Mouse (Mus musculus): ENCODE data around the gene Pdgfc. TPM values are rescaled to one million over a fixed set of nuclear protein-coding genes. Genes with fewer than 3 reads are reported as not detected.
A peak's percentile ranks its signal among the peaks of the same experiment; 100 is the strongest.
"Not testable (repeated sequence)": the region's sequence is repeated elsewhere in the genome, so short reads cannot be mapped to it uniquely, and the experiment has no call there.

The Pdgfc gene
- polyA plus RNA-seq, 1 experiment from 2014 or later, result 6.2 TPM

DNA sequence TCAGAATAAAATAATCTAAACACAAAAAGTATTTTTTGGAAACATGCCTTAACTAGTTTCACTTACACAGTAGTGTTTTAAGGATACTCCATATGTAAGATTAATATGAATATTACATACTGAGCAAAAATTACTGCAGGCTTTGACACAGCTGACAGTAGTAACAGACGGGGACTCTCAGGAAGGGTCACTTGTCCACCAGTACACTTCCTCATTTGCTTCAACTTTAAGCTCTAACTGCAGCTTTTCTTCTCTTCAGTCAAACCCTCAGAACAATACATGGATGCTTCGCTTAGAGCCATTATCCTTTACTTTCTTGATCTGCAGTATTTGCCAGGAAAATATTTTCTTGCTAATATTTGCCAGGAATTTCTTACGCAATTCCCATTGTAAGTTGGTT is 87.2 kb downstream of the Pdgfc start:
- Histone ChIP-seq H3K4me3 (replicated peaks; ENCODE audit: low read length) (no peak overlapping the region), H3K27me3 (replicated peaks; ENCODE audit: control insufficient read depth, insufficient read depth, low read length) (no peaks in the 10 kb centered on the region), H3K36me3 (ENCODE audit: control insufficient read depth, insufficient read depth) (no peaks in the 10 kb centered on the region), H3K4me1 (replicated peaks; ENCODE audit: control insufficient read depth, insufficient read depth, low read length) (no peaks in the 10 kb centered on the region), H3K27ac (ENCODE audit: low read length) (no peak overlapping the region), H3K9me3 (ENCODE audit: control insufficient read depth, low read length) (no peaks in the 10 kb centered on the region), H3K4me2 (ENCODE audit: low read length) (no peak overlapping the region), H3K9ac (replicated peaks; ENCODE audit: low read depth, low read length) (no peak overlapping the region)
- 87% methylated on average over 3 of the region's 3 CpGs for WGBS
- no peak for ATAC-seq

DNA sequence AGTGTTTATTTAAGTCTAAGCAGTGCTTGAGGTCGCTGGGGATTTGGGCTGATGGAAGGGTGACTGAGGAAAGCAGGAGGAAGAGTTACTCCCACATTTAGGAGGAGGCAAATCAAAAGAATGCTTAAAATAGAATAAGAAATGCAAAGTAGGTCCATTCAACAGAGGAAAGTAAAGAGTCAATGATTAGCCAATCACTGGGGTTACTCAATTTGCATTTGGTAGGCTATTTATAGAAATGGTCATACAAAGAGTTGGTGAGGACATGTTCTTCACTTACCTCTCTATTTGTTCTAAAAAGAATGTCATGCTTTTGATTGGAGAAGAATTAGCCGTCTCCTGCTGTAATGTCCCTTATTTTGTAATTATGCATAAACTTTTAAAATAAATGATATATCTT is 90.8 kb downstream of the Pdgfc start:
- Histone ChIP-seq H3K4me2 (ENCODE audit: low read length) (no peak overlapping the region), H3K27ac (ENCODE audit: low read length) (no peak overlapping the region), H3K9ac (replicated peaks; ENCODE audit: low read depth, low read length) (no peak overlapping the region), H3K4me3 (replicated peaks; ENCODE audit: low read length) (no peak overlapping the region), H3K27me3 (replicated peaks; ENCODE audit: control insufficient read depth, insufficient read depth, low read length) (no peaks in the 10 kb centered on the region), H3K9me3 (ENCODE audit: control insufficient read depth, low read length) (no peaks in the 10 kb centered on the region), H3K36me3 (ENCODE audit: control insufficient read depth, insufficient read depth) (no peaks in the 10 kb centered on the region), H3K4me1 (replicated peaks; ENCODE audit: control insufficient read depth, insufficient read depth, low read length) (no peaks in the 10 kb centered on the region)
- no peak for ATAC-seq
- WGBS, result 36% methylated on average over 2 of the region's 2 CpGs

DNA sequence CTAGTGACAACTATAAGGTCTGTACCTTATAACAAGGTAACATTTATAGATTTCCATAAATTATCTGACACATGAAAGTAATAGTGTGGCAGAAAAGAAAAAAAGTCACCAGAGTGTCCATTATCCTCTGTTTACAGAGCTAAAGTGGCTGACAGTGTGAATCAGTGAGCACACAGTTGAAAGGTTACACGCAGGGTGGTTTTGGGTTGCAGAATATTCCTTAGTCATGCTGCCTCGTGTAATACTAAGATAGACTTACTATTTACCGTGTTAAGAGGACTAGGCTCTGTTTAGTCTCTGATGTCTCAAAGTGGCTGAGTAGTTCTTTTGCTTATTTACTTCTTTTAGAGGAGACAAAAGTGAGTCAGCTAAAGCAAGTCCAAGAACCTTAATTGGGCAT is 100.8 kb downstream of the Pdgfc start:
- no peak overlapping the region for H3K27ac ChIP-seq (ENCODE audit: low read length)
- no peaks in the 10 kb centered on the region for H3K27me3 ChIP-seq (replicated peaks; ENCODE audit: control insufficient read depth, insufficient read depth, low read length)
- H3K4me3 ChIP-seq (replicated peaks; ENCODE audit: low read length), result no peak overlapping the region
- WGBS, result 91% methylated on average over 3 of the region's 3 CpGs
- no peaks in the 10 kb centered on the region for H3K9me3 ChIP-seq (ENCODE audit: control insufficient read depth, low read length)
- H3K9ac ChIP-seq (replicated peaks; ENCODE audit: low read depth, low read length), result no peak overlapping the region
- ATAC-seq, result no peak
- H3K36me3 ChIP-seq (ENCODE audit: control insufficient read depth, insufficient read depth), result no peaks in the 10 kb centered on the region
- no peak overlapping the region for H3K4me2 ChIP-seq (ENCODE audit: low read length)
- H3K4me1 ChIP-seq (replicated peaks; ENCODE audit: control insufficient read depth, insufficient read depth, low read length), result no peaks in the 10 kb centered on the region

DNA sequence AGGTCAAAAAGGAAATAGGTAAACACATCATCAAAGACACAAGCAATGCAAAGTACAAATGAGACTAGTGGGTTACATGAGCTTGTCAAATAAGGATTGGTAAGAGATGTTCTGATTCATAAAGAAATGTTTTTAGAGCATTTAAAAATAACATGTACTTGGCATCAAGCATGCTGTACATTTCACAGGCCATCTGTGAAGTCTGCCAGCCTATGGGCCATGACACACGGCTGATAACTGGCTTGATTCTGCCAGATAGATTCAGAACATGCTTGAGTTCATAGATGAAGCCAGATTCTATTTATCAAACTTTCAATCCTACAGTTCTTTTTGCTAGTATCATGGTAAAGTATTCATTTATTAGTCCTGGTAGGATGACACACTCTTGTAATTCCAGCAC is 101.8 kb downstream of the Pdgfc start:
- H3K4me1 ChIP-seq (replicated peaks; ENCODE audit: control insufficient read depth, insufficient read depth, low read length); H3K4me2 ChIP-seq (ENCODE audit: low read length); H3K27ac ChIP-seq (ENCODE audit: low read length); H3K4me3 ChIP-seq (replicated peaks; ENCODE audit: low read length); H3K9me3 ChIP-seq (ENCODE audit: control insufficient read depth, low read length); H3K27me3 ChIP-seq (replicated peaks; ENCODE audit: control insufficient read depth, insufficient read depth, low read length); H3K9ac ChIP-seq (replicated peaks; ENCODE audit: low read depth, low read length); H3K36me3 ChIP-seq (ENCODE audit: control insufficient read depth, insufficient read depth): not testable (repeated sequence)
- 64% methylated on average over 1 of the region's 1 CpGs for WGBS
- peak; percentile 52; the same call in 1 of the 2 replicates for ATAC-seq

DNA sequence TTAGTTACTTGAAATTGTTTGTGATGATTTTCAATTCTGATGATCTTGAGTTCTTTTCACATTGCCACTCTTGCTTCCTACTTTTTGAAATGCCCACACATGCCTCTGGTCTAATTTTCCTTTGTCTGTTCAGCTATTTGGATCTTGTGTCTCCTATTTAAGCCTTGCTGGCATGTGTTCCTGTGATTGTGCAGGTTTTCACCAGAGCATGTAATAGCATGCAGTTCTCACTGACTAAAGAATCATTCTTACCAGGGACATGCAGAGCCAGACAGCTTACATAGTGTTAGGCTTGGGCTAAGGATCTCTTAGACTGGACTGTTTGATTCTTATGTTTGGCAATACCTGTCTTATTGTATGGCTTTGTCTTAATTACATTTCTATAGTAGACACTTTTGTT is 107.5 kb downstream of the Pdgfc start:
- Histone ChIP-seq H3K4me2 (ENCODE audit: low read length) (no peak overlapping the region), H3K27me3 (replicated peaks; ENCODE audit: control insufficient read depth, insufficient read depth, low read length) (no peaks in the 10 kb centered on the region), H3K9me3 (ENCODE audit: control insufficient read depth, low read length) (no peaks in the 10 kb centered on the region), H3K4me1 (replicated peaks; ENCODE audit: control insufficient read depth, insufficient read depth, low read length) (no peaks in the 10 kb centered on the region), H3K36me3 (ENCODE audit: control insufficient read depth, insufficient read depth) (no peaks in the 10 kb centered on the region), H3K9ac (replicated peaks; ENCODE audit: low read depth, low read length) (no peak overlapping the region), H3K27ac (ENCODE audit: low read length) (no peak overlapping the region), H3K4me3 (replicated peaks; ENCODE audit: low read length) (no peak overlapping the region)
- no peak for ATAC-seq

- H3K36me3 ChIP-seq (ENCODE audit: control insufficient read depth, insufficient read depth), result no peaks in the 10 kb centered on the region
- H3K4me2 ChIP-seq (ENCODE audit: low read length), result no peak overlapping the region
- no peak overlapping the region for H3K4me3 ChIP-seq (replicated peaks; ENCODE audit: low read length)
- H3K27ac ChIP-seq (ENCODE audit: low read length), result no peak overlapping the region
- H3K4me1 ChIP-seq (replicated peaks; ENCODE audit: control insufficient read depth, insufficient read depth, low read length), result peaks cover 7% of the 10 kb centered on the region
- WGBS, result 39% methylated on average over 3 of the region's 3 CpGs
- no peaks in the 10 kb centered on the region for H3K9me3 ChIP-seq (ENCODE audit: control insufficient read depth, low read length)
- no peaks in the 10 kb centered on the region for H3K27me3 ChIP-seq (replicated peaks; ENCODE audit: control insufficient read depth, insufficient read depth, low read length)
- no peak overlapping the region for H3K9ac ChIP-seq (replicated peaks; ENCODE audit: low read depth, low read length)
- peak; percentile 45; the same call in 1 of the 2 replicates for ATAC-seq
Observed at GRCm38 (mm10) chr3:81149109-81149521, 112.9 kb downstream of the Pdgfc start.

GRCm38 (mm10) chr3:81150228-81150627 is 114.0 kb downstream of the Pdgfc start:
- H3K4me2 ChIP-seq (ENCODE audit: low read length), result no peak overlapping the region
- H3K9ac ChIP-seq (replicated peaks; ENCODE audit: low read depth, low read length), result no peak overlapping the region
- H3K27ac ChIP-seq (ENCODE audit: low read length), result no peak overlapping the region
- no peaks in the 10 kb centered on the region for H3K27me3 ChIP-seq (replicated peaks; ENCODE audit: control insufficient read depth, insufficient read depth, low read length)
- no peaks in the 10 kb centered on the region for H3K9me3 ChIP-seq (ENCODE audit: control insufficient read depth, low read length)
- ATAC-seq, result no peak
- H3K4me3 ChIP-seq (replicated peaks; ENCODE audit: low read length), result no peak overlapping the region
- no peaks in the 10 kb centered on the region for H3K36me3 ChIP-seq (ENCODE audit: control insufficient read depth, insufficient read depth)
- H3K4me1 ChIP-seq (replicated peaks; ENCODE audit: control insufficient read depth, insufficient read depth, low read length), result peaks cover 7% of the 10 kb centered on the region

DNA sequence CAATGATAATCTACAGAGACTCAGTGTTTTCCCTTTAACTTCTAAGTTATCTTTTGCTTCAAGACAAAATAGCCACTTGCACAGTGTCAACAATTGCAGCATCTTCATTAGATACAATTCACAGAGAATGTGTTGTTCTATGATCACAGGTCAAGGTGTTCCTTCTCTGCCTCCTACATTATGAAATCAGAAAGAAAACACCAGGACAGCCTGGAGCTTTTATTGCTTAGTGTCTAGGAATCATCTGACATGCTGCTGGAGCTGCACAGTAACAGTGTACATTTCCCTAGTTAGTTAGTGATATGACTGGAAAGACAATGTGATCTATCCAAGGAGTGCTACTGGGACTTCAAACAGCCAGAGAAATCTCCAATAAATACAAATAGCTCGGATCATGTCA is 118.2 kb downstream of the Pdgfc start:
- Histone ChIP-seq H3K27me3 (replicated peaks; ENCODE audit: control insufficient read depth, insufficient read depth, low read length) (no peaks in the 10 kb centered on the region), H3K9me3 (ENCODE audit: control insufficient read depth, low read length) (no peaks in the 10 kb centered on the region), H3K9ac (replicated peaks; ENCODE audit: low read depth, low read length) (no peak overlapping the region), H3K36me3 (ENCODE audit: control insufficient read depth, insufficient read depth) (no peaks in the 10 kb centered on the region), H3K27ac (ENCODE audit: low read length) (no peak overlapping the region), H3K4me1 (replicated peaks; ENCODE audit: control insufficient read depth, insufficient read depth, low read length) (peaks cover 4% of the 10 kb centered on the region), H3K4me3 (replicated peaks; ENCODE audit: low read length) (no peak overlapping the region), H3K4me2 (ENCODE audit: low read length) (no peak overlapping the region)
- ATAC-seq, result no peak
- WGBS, result 80% methylated on average over 1 of the region's 1 CpGs

- ATAC-seq, result no peak
- Histone ChIP-seq H3K4me2 (ENCODE audit: low read length) (no peak overlapping the region), H3K4me1 (replicated peaks; ENCODE audit: control insufficient read depth, insufficient read depth, low read length) (no peaks in the 10 kb centered on the region), H3K27ac (ENCODE audit: low read length) (no peak overlapping the region), H3K36me3 (ENCODE audit: control insufficient read depth, insufficient read depth) (no peaks in the 10 kb centered on the region), H3K27me3 (replicated peaks; ENCODE audit: control insufficient read depth, insufficient read depth, low read length) (no peaks in the 10 kb centered on the region), H3K9me3 (ENCODE audit: control insufficient read depth, low read length) (no peaks in the 10 kb centered on the region), H3K4me3 (replicated peaks; ENCODE audit: low read length) (no peak overlapping the region), H3K9ac (replicated peaks; ENCODE audit: low read depth, low read length) (no peak overlapping the region)
Observed at GRCm38 (mm10) chr3:81160457-81161165, 124.4 kb downstream of the Pdgfc start.

GRCm38 (mm10) chr3:81162129-81162528 is 125.9 kb downstream of the Pdgfc start:
- Histone ChIP-seq H3K4me1 (replicated peaks; ENCODE audit: control insufficient read depth, insufficient read depth, low read length) (no peaks in the 10 kb centered on the region), H3K9me3 (ENCODE audit: control insufficient read depth, low read length) (no peaks in the 10 kb centered on the region), H3K4me3 (replicated peaks; ENCODE audit: low read length) (no peak overlapping the region), H3K9ac (replicated peaks; ENCODE audit: low read depth, low read length) (no peak overlapping the region), H3K4me2 (ENCODE audit: low read length) (no peak overlapping the region), H3K27ac (ENCODE audit: low read length) (no peak overlapping the region), H3K27me3 (replicated peaks; ENCODE audit: control insufficient read depth, insufficient read depth, low read length) (no peaks in the 10 kb centered on the region), H3K36me3 (ENCODE audit: control insufficient read depth, insufficient read depth) (no peaks in the 10 kb centered on the region)
- ATAC-seq, result no peak
- WGBS, result 97% methylated on average over 4 of the region's 4 CpGs
